Mouse (Mus musculus) megakaryocyte, embryonic 14.5 days (primary cell): ENCODE measurements around the gene Tmem167b.

ENCODE experiments used
- FLI1 ChIP-seq: IDR thresholded peaks from 2 replicates; pipeline ENCODE4 v1.6.1; 2012; ENCODE audit warnings: low read length, inconsistent platforms, mixed read lengths
- GATA1 ChIP-seq: IDR thresholded peaks from 3 replicates; pipeline ENCODE4 v1.6.1; 2012; ENCODE audit warnings: mixed read lengths, low read length, inconsistent platforms, borderline replicate concordance

DNA sequence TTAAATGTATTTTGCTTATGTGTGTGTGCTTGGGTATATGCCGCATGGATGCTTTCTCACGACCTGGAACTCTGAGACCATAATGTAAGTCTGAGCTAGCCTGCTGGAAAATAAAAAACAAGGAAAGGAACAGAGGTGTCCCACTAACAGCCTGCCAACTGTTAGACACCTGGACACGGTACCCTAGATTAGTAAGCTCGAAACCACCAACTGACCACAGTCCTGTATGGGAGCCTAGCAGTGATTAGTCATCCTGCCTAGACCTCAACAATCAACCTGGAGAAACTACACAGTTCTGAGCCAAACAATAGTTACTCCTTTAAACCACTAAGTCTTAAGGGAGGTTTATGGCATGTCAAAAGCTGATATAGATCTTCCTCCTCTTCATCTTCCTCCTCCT is 38.9 kb downstream of the Tmem167b start:
- TF ChIP-seq GATA1 (no peak), FLI1 (no peak)
